Mouse (Mus musculus): Measurements from ENCODE around the gene Itga11.

- no peak for TF ChIP-seq CTCF (IDR thresholded peaks at IDR 0.05; ENCODE audit: low read depth)
- no peak for TF ChIP-seq EP300 (IDR thresholded peaks at IDR 0.05; ENCODE audit: low read depth)
Measured at GRCm38 (mm10) chr9:62821811-62822210, 144.2 kb downstream of the Itga11 start.

Data from liver, postnatal 0 days (tissue).